Mouse (Mus musculus) megakaryocyte-erythroid progenitor cell, adult 5-6 weeks (primary cell): ENCODE results near the gene Hivep3. TPM values are rescaled to one million over a fixed set of nuclear protein-coding genes. Genes with fewer than 3 reads are reported as not detected.

Experiments used
- ATAC-seq: replicated peaks from 2 replicates; pipeline ENCODE4 v1.8.0; 2016; ENCODE audit warnings: mild to moderate bottlenecking, inconsistent platforms; ENCODE audit not compliant: severe bottlenecking, poor library complexity, low FRiP score, low TSS enrichment
- total RNA-seq, 2 experiments: library from RNA; stranded (forward) in 1 of 2; stranded (reverse) in 1 of 2; fragments of 200-1000, 215-1000 nt in 1 of 2; fragments of >200 nt in 1 of 2; fragmentation: Nextera tagmentation in 1 of 2; gene quantifications; 2 replicates each; pipeline ENCODE4 v1.2.3; 2014 to 2017

Hivep3 gene
- total RNA-seq, 2 experiments from 2014 or later, result 2.5 to 2.9 TPM

GRCm38 (mm10) chr4:119859454-119859853 is 125.9 kb downstream of the Hivep3 start:
- ATAC-seq, result no peak

DNA sequence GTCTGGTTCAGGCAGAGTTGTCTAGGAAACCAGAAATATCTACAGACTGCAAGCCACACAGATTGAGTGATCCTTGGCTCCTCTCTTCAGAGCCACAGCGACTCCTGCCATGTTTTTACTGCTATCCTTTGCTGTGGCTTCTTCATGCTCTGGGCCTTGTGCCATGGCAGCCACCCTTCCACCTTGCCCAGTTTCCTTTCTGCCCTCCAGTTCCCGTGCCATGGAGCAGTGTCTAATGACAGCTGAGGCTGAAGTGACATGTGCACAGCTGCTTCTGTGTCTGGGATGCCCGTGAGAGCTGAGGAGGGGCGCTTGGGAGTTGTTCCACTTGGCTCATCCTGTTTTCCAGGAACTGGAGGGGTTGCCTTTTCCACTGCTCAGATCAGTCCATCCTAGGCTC is 127.4 kb downstream of the Hivep3 start:
- ATAC-seq, result no peak

DNA sequence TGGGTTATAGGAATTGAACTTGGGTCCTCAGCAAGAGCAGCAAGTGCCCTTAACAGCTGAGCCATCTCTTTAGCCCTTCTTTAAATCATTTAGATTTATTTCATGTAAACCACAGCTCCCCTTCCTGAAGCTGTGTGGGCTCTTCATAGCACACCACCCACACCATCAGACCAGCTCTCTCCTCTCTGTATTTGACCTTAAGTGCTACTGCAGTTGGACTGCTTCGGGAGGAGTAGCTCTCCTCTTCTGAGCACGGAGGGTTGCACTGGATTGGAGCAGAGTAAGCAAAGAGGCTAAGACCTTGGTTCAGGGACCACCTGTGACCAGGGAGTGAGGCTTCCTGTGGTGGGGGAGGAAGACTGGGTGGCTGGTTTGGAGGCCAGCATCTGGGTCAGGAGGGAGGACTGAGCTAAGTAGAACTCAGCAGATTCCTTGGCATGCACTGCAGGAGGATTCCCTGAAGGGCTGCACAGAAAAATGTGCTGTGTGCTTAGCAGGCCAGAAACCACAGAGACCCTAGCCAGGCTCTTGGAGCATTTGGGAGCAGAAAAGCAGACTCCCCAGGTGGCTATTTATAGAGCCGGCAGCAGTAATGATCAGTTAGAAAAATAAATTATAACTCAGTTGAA is 132.4 kb downstream of the Hivep3 start:
- ATAC-seq, result no peak

DNA sequence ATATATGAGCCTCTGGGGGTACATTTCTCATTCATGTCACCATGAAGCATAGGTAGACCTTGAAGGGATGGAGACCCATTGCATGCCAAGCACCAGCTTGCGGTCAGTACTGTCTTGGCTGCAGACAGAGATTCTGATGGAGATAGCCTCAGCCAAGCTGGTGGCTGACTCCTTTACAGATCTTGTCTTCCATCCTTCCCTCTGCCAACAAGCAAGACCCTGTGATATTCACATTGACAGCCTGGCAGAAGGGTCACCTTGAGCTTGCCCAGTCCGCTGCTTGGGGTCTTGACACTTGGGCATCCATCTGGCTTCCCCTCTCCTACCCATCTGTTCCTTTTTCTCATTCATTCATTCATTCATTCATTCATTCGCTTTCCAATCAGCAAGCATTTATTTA is 133.5 kb downstream of the Hivep3 start:
- no peak for ATAC-seq

DNA sequence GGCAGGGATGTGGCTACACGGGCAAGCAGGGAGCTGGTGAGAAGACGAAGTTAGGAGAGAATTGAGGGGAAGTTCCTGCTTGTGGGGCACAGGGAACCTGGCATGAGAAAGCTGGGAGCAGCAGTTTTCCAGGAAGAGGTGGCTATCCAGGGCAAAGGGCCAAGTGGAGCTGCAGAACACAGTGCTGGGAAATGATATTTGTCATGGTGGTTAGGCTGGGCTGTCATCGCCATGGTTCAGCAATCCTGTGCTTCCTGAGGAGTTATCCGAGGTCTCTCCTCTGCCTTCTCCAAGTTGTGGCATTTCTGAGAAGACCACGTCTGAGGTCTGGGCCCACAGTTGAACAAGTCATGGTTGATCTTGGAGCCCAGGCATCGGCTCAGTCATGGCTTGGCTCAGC is 136.8 kb downstream of the Hivep3 start:
- no peak for ATAC-seq

- no peak for ATAC-seq
Measured at GRCm38 (mm10) chr4:119871441-119871840, 137.9 kb downstream of the Hivep3 start.

GRCm38 (mm10) chr4:119871861-119872582 is 138.4 kb downstream of the Hivep3 start:
- ATAC-seq, result no peak

- ATAC-seq, result no peak
Measured at GRCm38 (mm10) chr4:119873935-119874334, 140.4 kb downstream of the Hivep3 start.

GRCm38 (mm10) chr4:119875592-119875991 is 142.0 kb downstream of the Hivep3 start:
- ATAC-seq, result peak; percentile 30; the same call in 1 of the 2 replicates

DNA sequence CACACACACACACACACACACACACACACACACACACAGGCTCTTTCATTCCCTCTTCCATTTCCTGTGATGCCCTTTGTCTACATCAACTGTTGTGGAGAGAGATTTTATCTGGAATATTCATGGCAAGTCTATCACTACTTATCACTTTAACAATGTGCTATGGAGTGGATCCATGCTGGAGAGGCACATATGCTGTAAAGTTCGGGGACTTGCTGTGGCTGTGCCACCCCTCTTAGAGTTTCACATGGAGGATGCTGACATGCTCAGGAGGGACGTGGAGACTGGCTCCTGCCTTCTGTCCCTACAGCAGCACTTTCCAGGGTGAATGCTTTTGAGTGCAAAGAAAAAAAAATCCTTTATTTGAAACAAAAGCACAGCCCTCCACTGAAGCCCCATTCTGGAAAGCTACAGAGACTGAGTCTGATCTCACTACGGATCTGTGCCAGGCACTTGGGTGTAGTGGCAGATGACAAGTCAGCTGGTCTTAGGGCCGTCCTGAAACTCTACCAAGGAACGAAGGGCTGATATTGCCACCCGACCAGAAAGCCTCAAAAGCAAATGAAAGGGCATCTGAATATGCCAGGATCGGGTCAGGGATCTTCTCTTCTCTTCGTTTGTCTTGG is 143.1 kb downstream of the Hivep3 start:
- no peak for ATAC-seq

DNA sequence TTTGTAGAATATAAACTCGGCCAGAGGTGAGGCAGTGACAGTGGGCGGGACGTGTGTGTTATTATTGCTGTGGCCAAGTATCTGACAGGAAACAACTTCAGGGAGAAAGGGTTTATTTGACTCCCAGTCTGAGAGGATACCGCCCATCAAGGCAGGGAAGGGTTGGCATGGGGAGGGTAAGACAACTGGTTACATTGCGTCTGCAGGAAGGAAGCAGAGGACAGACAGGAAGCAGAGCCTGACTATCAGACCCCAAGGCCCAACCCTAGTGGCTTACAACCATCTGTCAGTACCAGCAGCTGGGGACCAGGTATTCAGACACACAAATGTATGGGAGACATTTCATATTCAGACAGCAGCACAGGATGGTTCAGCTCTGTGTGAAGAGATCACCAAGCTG is 144.6 kb downstream of the Hivep3 start:
- no peak for ATAC-seq

- no peak for ATAC-seq
Measured at GRCm38 (mm10) chr4:119879671-119880070, 146.1 kb downstream of the Hivep3 start.

- ATAC-seq, result no peak
Measured at GRCm38 (mm10) chr4:119880270-119880669, 146.7 kb downstream of the Hivep3 start.

DNA sequence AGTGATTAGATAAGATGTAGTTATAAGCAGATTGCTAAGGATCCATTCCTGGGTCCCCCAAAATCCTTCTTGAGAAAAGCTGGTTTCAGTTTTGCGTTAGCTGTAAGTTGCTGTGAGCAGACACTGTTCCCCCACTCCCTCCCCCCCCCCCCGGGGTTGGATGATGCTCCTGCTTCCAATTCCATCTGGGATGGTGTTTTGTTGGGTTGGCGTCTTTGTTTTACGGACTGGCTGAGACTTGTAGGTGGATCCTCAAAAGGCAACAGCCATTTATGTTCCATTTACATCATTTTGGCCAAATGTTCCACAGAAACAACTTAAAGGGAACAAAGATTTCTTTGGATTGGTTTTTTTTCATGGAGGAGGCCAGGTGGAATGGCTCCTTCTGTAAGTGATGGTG is 147.7 kb downstream of the Hivep3 start:
- no peak for ATAC-seq

- ATAC-seq, result no peak
Measured at GRCm38 (mm10) chr4:119882401-119882800, 148.8 kb downstream of the Hivep3 start.

DNA sequence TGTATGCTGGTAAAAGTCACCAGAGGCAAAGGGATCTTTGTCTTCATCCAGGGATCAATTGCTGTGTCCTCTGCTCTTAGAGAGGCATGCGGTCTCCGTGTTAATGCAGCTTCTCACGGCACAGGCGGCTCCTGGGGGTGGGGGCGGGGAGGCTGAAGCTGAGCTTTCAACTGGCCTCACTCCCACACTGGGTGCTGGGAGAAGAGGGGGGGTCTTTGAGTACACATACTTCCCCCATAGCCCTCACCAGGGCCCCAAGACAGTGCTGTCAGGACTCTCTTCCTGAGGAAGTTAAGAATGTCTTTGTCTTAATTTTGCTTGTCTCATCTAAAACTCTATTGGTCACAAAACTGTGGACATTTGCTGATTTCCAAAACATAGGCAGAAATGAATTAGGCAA is 149.2 kb downstream of the Hivep3 start:
- ATAC-seq, result no peak

GRCm38 (mm10) chr4:119886621-119887020 is 153.0 kb downstream of the Hivep3 start:
- ATAC-seq, result no peak

DNA sequence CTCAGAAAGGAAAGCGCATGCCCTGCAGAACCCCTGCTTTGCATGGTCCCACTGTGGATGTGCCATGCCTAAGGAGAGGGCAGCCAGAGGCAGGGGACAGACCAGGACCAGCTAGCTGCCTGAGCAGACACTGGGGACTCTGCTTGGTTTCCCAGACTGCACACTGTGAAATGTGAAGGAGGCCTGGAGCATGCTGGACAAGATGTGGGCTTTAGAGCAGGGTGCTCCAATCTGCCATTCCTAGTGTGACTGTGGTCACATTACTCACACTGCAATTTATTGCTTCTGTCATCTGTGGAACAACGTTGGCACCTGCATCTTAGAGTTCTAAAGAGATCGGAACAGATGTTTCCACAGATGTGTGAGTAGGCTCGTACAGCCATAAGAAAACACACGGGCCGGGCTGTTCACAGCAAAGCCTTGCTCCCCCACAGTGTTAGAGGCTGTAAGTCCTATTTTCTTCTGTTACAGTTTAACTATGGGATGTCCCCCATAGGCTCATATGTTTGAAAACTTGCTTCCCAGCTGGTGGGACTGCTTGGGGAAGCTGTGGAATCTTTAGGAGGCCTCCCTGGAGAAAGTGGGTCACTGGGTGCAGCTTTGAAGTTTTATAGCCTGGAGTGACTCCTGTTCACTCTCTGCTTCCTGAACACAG is 154.1 kb downstream of the Hivep3 start:
- no peak for ATAC-seq

- no peak for ATAC-seq
Measured at GRCm38 (mm10) chr4:119889760-119890159, 156.2 kb downstream of the Hivep3 start.

- ATAC-seq, result no peak
Measured at GRCm38 (mm10) chr4:119893255-119893779, 159.7 kb downstream of the Hivep3 start.
